Mouse (Mus musculus) bone marrow, adult 2 months (tissue): ENCODE measurements at regions not wholly inside any gene's neighbourhood (a gene's known extent, or its start where the extent isn't known, plus 50 kb on each side); places are given as distances from the start of the nearest gene placed in this dataset.

Experiments
- H3K27ac ChIP-seq: fragments of 200-500 bp; 2 replicates; pipeline ENCODE4 v1.5.1; 2012; ENCODE audit warnings: low read depth, mild to moderate bottlenecking, control low read depth, inconsistent platforms, low read length; ENCODE audit not compliant: control insufficient read depth, poor library complexity, insufficient read depth
- H3K4me1 ChIP-seq: fragments of 200-500 bp; 2 replicates; pipeline ENCODE4 v1.6.1; 2011; ENCODE audit warnings: low read length; ENCODE audit not compliant: control insufficient read depth, insufficient read depth
- H3K4me3 ChIP-seq: fragments of 200-500 bp; replicated peaks from 2 replicates; pipeline ENCODE3; 2011; ENCODE audit warnings: mild to moderate bottlenecking, low read depth, low read length, control low read depth; ENCODE audit not compliant: control insufficient read depth
- CTCF ChIP-seq: fragments of 200-500 bp; IDR thresholded peaks from 2 replicates; pipeline ENCODE4 v1.5.1; 2011; ENCODE audit warnings: low read length, control low read depth; ENCODE audit not compliant: control insufficient read depth, insufficient read depth
- POLR2A ChIP-seq: fragments of 200-500 bp; IDR thresholded peaks from 2 replicates; pipeline ENCODE4 v1.6.1; 2011; ENCODE audit warnings: low read depth, mild to moderate bottlenecking, control low read depth, low read length, borderline replicate concordance; ENCODE audit not compliant: control insufficient read depth
- WGBS: fragments of 180-500 bp; shearing (Covaris S2); methylation state at CpG from one replicate; pipeline ENCODE4 v1.1.7; 2018; 5-methylcytosine and 5-hydroxymethylcytosine counted together

DNA sequence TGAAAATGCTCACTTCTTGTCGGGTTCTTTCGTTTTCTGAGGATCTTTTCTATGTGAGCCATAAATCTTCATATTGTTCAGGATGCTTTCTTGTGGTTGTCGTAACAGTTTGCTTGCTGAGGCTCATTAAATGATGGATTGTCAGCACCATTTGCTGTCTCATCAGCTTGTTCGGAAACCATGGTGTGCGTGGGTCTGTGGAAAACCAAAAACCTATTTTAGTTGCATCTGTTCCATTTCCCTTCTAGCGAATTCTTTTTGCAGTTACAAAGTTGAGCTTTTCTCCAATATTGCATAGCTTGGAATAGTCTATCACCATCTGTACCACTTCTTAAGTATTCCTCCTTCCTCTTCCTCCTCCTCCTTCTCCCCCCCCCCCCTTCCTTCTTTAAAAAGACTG lies 269.9 kb downstream of the Lyplal1 start:
- no peaks in the 10 kb centered on the region for H3K4me1 ChIP-seq
- 70% methylated on average over 6 of the region's 6 CpGs for WGBS
- no peak for TF ChIP-seq CTCF
- TF ChIP-seq POLR2A = no peak
- H3K27ac ChIP-seq = no peak overlapping the region
- no peak overlapping the region for H3K4me3 ChIP-seq

DNA sequence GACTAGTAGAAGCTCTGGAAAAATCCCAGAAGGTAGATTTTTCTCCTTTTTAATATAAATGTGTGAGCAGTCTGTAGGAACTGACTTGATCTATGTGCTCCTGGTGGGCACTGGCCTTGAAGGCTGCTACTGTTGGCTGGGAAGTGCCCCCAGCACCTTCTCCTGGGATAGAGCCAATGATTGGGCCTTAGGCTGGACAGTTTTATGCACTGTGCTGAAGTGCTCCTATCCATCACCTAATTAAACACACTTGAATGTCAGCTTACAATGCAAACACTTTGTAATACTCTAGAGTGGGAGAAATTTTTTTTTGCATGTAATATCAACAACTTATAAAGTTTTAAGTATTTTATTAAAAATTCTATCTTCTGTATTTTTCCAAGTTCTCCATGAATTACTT lies 266.5 kb downstream of the Lyplal1 start:
- TF ChIP-seq CTCF (no peak), POLR2A (no peak)
- Histone ChIP-seq H3K4me1 (no peaks in the 10 kb centered on the region), H3K4me3 (no peak overlapping the region)

DNA sequence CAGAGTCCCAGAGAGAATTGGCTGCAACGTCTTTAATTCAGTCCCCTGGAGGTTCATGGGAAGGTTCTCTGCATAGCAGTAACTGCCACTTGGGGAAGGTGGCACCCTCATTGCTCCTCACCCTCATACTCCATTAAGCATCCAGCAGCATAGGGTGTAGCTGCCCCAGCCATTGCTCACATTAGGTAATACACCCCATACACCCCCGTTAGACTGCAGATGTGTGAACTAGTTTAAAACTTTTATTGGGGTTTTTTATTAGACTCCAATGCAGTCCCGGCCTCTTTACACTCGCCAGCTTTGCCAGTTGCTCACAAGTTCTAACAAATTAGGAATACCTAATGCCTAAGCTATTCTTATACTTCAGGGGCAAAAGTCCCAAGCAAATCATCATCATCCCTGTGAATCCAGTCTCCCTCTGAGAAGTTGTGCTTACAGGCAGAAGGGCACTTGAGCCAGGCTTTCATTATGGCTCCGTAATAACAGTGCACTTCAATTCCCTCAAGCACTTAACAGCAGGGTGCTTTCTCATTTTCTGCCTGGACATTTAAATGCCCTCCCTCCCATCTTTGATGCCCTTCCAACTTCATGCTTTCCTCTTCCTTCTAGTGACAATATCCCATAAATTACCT lies 265.7 kb downstream of the Lyplal1 start:
- Histone ChIP-seq H3K4me3 (no peak overlapping the region), H3K27ac (no peak overlapping the region), H3K4me1 (no peaks in the 10 kb centered on the region)
- no peak for TF ChIP-seq CTCF
- no peak for TF ChIP-seq POLR2A
- WGBS = 83% methylated on average over 5 of the region's 5 CpGs

More for the DNA sequence above, 266.5 kb downstream of the Lyplal1 start:
- no peak overlapping the region for H3K27ac ChIP-seq

GRCm38 (mm10) chr1:185861692-185862091 lies 255.4 kb downstream of the Lyplal1 start:
- H3K4me3 ChIP-seq = no peak overlapping the region
- 70% methylated on average over 4 of the region's 4 CpGs for WGBS
- TF ChIP-seq CTCF = no peak
- TF ChIP-seq POLR2A = no peak
- no peaks in the 10 kb centered on the region; the same call in 1 of the 2 replicates for H3K4me1 ChIP-seq
- no peak overlapping the region for H3K27ac ChIP-seq

DNA sequence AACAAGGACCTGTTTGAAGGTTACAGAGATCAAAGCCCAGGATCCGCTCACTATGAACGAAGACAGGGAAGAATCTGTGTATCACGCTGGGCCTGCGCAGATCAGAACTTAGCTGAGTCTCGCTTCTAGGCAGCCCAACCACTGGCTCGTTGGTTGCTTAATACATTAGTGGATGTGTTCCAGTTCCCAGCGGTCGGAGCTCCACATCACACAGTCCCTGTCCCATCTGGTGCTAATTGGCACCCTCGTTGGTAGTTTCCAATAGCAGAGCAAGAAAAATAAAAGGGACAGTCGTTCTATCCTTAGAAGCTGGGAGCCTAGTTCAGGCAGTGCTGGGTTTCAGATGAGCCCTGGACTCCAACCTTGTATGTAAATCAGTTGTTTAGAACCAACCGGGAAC lies 251.2 kb downstream of the Lyplal1 start:
- TF ChIP-seq POLR2A (no peak), CTCF (no peak)
- H3K4me3 ChIP-seq = no peak overlapping the region
- H3K4me1 ChIP-seq = no peaks in the 10 kb centered on the region
- H3K27ac ChIP-seq = no peak overlapping the region
- 84% methylated on average over 11 of the region's 11 CpGs for WGBS

DNA sequence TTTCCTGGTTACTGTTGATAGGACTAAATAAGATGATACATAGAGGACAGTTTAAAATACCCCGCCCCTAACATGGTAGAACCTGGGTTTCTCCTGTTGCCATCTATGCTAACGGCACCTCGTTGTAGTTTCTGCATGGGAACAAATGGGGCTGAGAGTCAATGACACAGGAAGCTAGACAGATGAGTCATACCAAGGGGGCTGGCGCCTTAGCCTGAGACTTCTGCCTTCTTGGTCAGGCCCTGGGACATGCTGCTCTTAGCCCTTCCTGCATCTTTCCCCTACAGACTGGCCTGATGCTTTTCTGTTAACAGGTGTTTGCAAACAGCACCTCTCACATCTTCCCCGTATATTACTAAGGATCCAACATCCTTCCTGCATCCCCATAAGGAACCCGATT lies 250.5 kb downstream of the Lyplal1 start:
- H3K4me3 ChIP-seq = no peak overlapping the region
- no peak overlapping the region for H3K27ac ChIP-seq
- 35% methylated on average over 6 of the region's 6 CpGs for WGBS
- no peaks in the 10 kb centered on the region for H3K4me1 ChIP-seq
- TF ChIP-seq POLR2A = no peak
- no peak for TF ChIP-seq CTCF

DNA sequence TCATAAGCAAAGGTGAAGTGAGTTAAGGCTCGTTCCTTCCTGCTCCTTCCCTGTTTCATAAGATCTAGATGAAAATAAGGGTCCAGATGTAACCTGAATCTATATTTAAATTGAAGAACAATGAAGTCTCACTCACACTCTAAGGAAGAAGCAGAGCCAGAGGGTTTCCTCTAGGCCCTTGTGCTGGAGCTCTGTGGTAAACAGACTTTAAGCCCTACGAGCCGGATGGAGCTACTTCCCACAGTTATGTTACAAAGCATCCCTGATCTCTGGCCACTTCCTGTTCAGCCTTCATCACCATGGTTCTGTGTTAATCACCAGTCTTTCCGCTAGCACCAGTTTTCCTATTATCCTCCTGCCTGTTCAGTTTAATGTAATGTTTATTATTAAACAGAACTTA lies 250.1 kb downstream of the Lyplal1 start:
- WGBS = 47% methylated on average over 4 of the region's 4 CpGs
- no peak for TF ChIP-seq POLR2A
- TF ChIP-seq CTCF = no peak

GRCm38 (mm10) chr1:185868721-185869120 lies 248.4 kb downstream of the Lyplal1 start:
- H3K4me3 ChIP-seq = no peak overlapping the region
- TF ChIP-seq CTCF = no peak
- no peak for TF ChIP-seq POLR2A
- no peak overlapping the region for H3K27ac ChIP-seq
- H3K4me1 ChIP-seq = no peaks in the 10 kb centered on the region
- 81% methylated on average over 4 of the region's 4 CpGs for WGBS

More for the DNA sequence above, 250.1 kb downstream of the Lyplal1 start:
- H3K4me1 ChIP-seq = no peaks in the 10 kb centered on the region
- H3K4me3 ChIP-seq = no peak overlapping the region
- H3K27ac ChIP-seq = no peak overlapping the region

DNA sequence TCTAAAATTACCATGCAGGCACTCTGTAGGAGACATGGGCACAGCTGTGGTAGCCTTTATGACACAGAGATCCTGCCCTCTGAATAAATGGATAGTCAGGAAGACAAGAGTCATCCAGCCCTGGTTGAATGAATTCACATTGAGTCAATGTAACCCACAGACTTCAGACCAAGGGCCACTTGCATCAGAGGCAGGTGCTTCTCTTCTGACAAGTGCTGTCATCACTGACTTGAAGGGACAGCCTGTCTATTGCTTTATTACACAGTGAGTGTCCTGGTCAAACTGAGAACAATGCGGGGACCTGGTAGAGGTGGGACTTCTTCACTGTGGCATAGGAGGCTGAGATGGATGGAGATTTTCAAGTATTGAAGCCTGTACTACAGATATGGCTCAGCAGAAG lies 230.1 kb downstream of the Lyplal1 start:
- WGBS = 80% methylated on average over 1 of the region's 1 CpGs
- TF ChIP-seq CTCF (no peak), POLR2A (no peak)
- Histone ChIP-seq H3K27ac (no peak overlapping the region), H3K4me1 (no peaks in the 10 kb centered on the region), H3K4me3 (no peak overlapping the region)
